Mouse (Mus musculus): ENCODE results near the gene Psmc3ip. TPM values are rescaled to one million over a fixed set of nuclear protein-coding genes. Genes with fewer than 3 reads are reported as not detected.
A peak's percentile ranks its signal among the peaks of the same experiment; 100 is the strongest.

The Psmc3ip gene
- total and polyA plus RNA-seq, 2 experiments from 2014 or later = 9.5 to 19.2 TPM

GRCm38 (mm10) chr11:101119131-101119760 is 24.0 kb upstream of the Psmc3ip start:
- Histone ChIP-seq H3K4me1 (ENCODE audit: insufficient read depth) (peaks cover 17% of the 10 kb centered on the region), H3K27me3 (ENCODE audit: insufficient read depth, low read length) (no peaks in the 10 kb centered on the region), H3K27ac (ENCODE audit: low read depth, low read length) (peak overlapping the region; percentile 94), H3K9ac (peak overlapping the region; percentile 94), H3K4me3 (ENCODE audit: low read depth, low read length) (peak overlapping the region; percentile 75), H3K4me2 (ENCODE audit: low read depth) (peak overlapping the region; percentile 87), H3K36me3 (ENCODE audit: insufficient read depth) (peaks cover 12% of the 10 kb centered on the region; the same call in 1 of the 2 replicates), H3K9me3 (ENCODE audit: low read length) (no peaks in the 10 kb centered on the region)
- peak; percentile 47 for TF ChIP-seq CTCF (IDR thresholded peaks at IDR 0.05; ENCODE audit: low read depth)
- ATAC-seq = peak; percentile 66
- under 1% methylated on average over 39 of the region's 39 CpGs for WGBS
- DNase-seq = no peak

DNA sequence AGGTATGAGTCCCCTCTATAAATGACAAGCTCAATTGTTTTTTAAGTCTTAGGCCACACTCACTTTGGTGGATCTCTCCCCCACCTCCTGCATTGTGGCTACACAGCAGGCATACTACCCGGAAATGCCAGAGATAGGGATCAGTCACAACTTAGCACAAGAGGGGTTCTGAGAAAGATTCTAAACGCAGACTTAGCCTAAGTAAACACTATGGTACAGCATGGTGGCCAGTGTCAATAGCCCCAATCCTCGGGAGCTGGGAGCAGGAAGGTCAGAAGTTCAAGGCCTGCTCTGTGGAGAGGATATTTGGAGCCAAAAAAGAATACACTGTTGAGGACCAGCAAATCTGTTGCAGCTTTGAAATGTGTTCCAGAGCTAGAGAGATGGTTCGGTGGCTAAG is 22.9 kb upstream of the Psmc3ip start:
- peak overlapping the region; percentile 94; the same call in 1 of the 2 replicates for H3K9ac ChIP-seq
- 54% methylated on average over 4 of the region's 4 CpGs for WGBS

DNA sequence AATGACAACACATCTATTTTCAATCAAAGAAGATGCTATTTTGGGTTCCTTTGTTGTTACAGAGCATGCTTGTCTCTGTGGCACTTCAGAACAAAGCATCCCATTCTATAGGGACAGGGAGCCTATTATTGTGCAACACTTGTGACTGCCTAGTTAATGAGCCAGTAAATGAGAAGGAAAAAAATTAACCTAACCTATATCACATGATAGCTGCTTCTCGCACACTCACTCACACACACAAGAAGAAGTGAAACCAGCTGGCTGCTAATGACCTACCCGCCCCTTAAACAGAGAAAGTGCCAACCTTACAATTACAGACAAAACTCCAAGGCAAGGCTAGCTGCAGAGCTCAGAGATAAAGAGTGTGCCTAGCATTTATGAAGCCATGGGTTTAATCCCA is 20.3 kb upstream of the Psmc3ip start:
- H3K27me3 ChIP-seq (ENCODE audit: insufficient read depth, low read length) = no peaks in the 10 kb centered on the region
- H3K4me3 ChIP-seq (ENCODE audit: low read depth, low read length) = no peak overlapping the region
- H3K36me3 ChIP-seq (ENCODE audit: insufficient read depth) = no peaks in the 10 kb centered on the region
- no peak overlapping the region for H3K27ac ChIP-seq (ENCODE audit: low read depth, low read length)
- ATAC-seq (no peak), DNase-seq (no peak)
- H3K9ac ChIP-seq = no peak overlapping the region
- TF ChIP-seq CTCF (IDR thresholded peaks at IDR 0.05; ENCODE audit: low read depth) = no peak
- no peaks in the 10 kb centered on the region for H3K9me3 ChIP-seq (ENCODE audit: low read length)
- no peak overlapping the region for H3K4me2 ChIP-seq (ENCODE audit: low read depth)
- 27% methylated on average over 2 of the region's 2 CpGs for WGBS
- peaks cover 10% of the 10 kb centered on the region for H3K4me1 ChIP-seq (ENCODE audit: insufficient read depth)

More for the DNA sequence above, 22.9 kb upstream of the Psmc3ip start:
- H3K27ac ChIP-seq (ENCODE audit: low read depth, low read length) = no peak overlapping the region
- H3K4me1 ChIP-seq (ENCODE audit: insufficient read depth) = peaks cover 17% of the 10 kb centered on the region
- H3K9me3 ChIP-seq (ENCODE audit: low read length) = no peaks in the 10 kb centered on the region
- DNase-seq (no peak), ATAC-seq (no peak)
- no peak for TF ChIP-seq CTCF (IDR thresholded peaks at IDR 0.05; ENCODE audit: low read depth)
- no peaks in the 10 kb centered on the region for H3K27me3 ChIP-seq (ENCODE audit: insufficient read depth, low read length)
- H3K4me2 ChIP-seq (ENCODE audit: low read depth) = peak overlapping the region; percentile 87
- H3K36me3 ChIP-seq (ENCODE audit: insufficient read depth) = peaks cover 8% of the 10 kb centered on the region; the same call in 1 of the 2 replicates
- H3K4me3 ChIP-seq (ENCODE audit: low read depth, low read length) = no peak overlapping the region

- WGBS = 88% methylated on average over 3 of the region's 3 CpGs
Measured at GRCm38 (mm10) chr11:101112186-101112585, 16.9 kb upstream of the Psmc3ip start.

GRCm38 (mm10) chr11:101111178-101111577 is 15.9 kb upstream of the Psmc3ip start:
- Histone ChIP-seq H3K27me3 (ENCODE audit: insufficient read depth, low read length) (no peaks in the 10 kb centered on the region), H3K4me1 (ENCODE audit: insufficient read depth) (no peaks in the 10 kb centered on the region), H3K4me2 (ENCODE audit: low read depth) (no peak overlapping the region), H3K27ac (ENCODE audit: low read depth, low read length) (no peak overlapping the region), H3K9me3 (ENCODE audit: low read length) (no peaks in the 10 kb centered on the region), H3K4me3 (ENCODE audit: low read depth, low read length) (no peak overlapping the region), H3K36me3 (ENCODE audit: insufficient read depth) (0 out of 2 replicates have a peak, but pooled peaks cover 3% of the 10 kb centered on the region), H3K9ac (no peak overlapping the region)
- no peak for DNase-seq
- WGBS = 92% methylated on average over 4 of the region's 4 CpGs
- ATAC-seq = no peak
- TF ChIP-seq CTCF (IDR thresholded peaks at IDR 0.05; ENCODE audit: low read depth) = no peak

More at GRCm38 (mm10) chr11:101112186-101112585, 16.9 kb upstream of the Psmc3ip start:
- DNase-seq = no peak
- H3K4me3 ChIP-seq (ENCODE audit: low read depth, low read length) = no peak overlapping the region
- H3K36me3 ChIP-seq (ENCODE audit: insufficient read depth) = 0 out of 2 replicates have a peak, but pooled peaks cover 3% of the 10 kb centered on the region
- H3K4me2 ChIP-seq (ENCODE audit: low read depth) = no peak overlapping the region
- no peak overlapping the region for H3K9ac ChIP-seq
- no peak for ATAC-seq
- no peaks in the 10 kb centered on the region for H3K27me3 ChIP-seq (ENCODE audit: insufficient read depth, low read length)
- no peaks in the 10 kb centered on the region for H3K9me3 ChIP-seq (ENCODE audit: low read length)
- no peak overlapping the region for H3K27ac ChIP-seq (ENCODE audit: low read depth, low read length)
- TF ChIP-seq CTCF (IDR thresholded peaks at IDR 0.05; ENCODE audit: low read depth) = no peak
- no peaks in the 10 kb centered on the region for H3K4me1 ChIP-seq (ENCODE audit: insufficient read depth)

DNA sequence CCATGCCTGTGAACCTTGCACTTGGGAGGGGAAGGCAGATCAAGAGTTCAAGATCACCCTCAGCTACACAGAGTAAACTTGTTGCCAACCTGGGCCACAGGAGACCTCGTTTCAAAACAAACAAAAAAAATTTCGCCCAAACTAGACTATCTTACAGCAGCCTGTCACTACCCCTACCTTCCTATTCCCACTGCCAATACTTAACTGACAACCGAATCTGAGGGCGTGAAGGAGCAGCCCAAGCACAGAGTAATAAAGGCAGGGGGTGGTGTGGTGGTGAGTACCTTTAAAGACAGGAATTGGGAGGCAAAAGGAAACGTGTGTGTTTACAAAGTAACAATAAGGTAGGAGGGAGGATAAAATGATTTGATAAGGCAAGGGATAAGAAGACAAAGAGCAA is 15.5 kb upstream of the Psmc3ip start:
- Histone ChIP-seq H3K36me3 (ENCODE audit: insufficient read depth) (0 out of 2 replicates have a peak, but pooled peaks cover 3% of the 10 kb centered on the region), H3K9ac (no peak overlapping the region; the same call in 1 of the 2 replicates), H3K4me2 (ENCODE audit: low read depth) (no peak overlapping the region), H3K4me3 (ENCODE audit: low read depth, low read length) (no peak overlapping the region), H3K4me1 (ENCODE audit: insufficient read depth) (no peaks in the 10 kb centered on the region), H3K27ac (ENCODE audit: low read depth, low read length) (no peak overlapping the region), H3K9me3 (ENCODE audit: low read length) (no peaks in the 10 kb centered on the region), H3K27me3 (ENCODE audit: insufficient read depth, low read length) (no peaks in the 10 kb centered on the region)
- ATAC-seq = no peak
- no peak for TF ChIP-seq CTCF (IDR thresholded peaks at IDR 0.05; ENCODE audit: low read depth)
- no peak for DNase-seq
- WGBS = 69% methylated on average over 5 of the region's 5 CpGs

DNA sequence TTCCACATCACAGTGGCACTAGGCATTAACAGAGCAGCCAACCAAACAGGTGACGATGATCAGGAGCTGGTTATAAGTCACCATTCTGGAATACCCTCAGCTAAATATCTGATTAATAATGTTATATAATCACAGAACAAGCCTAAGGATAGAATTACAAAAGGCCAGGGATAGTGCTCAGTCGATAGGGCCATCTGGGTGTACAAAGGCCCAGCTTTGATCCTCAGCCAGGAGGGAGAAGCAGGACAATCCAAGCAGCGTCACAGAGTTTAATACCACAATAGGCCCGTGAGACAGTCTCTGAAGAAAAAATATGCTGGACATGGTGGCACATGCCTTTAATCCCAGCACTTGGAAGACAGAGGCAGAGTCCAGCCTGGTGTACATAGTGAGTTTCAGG is 14.1 kb upstream of the Psmc3ip start:
- no peaks in the 10 kb centered on the region for H3K9me3 ChIP-seq (ENCODE audit: low read length)
- 0 out of 2 replicates have a peak, but pooled peaks cover 3% of the 10 kb centered on the region for H3K36me3 ChIP-seq (ENCODE audit: insufficient read depth)
- ATAC-seq = no peak
- no peaks in the 10 kb centered on the region for H3K27me3 ChIP-seq (ENCODE audit: insufficient read depth, low read length)
- H3K4me3 ChIP-seq (ENCODE audit: low read depth, low read length) = no peak overlapping the region
- no peak for TF ChIP-seq CTCF (IDR thresholded peaks at IDR 0.05; ENCODE audit: low read depth)
- H3K4me1 ChIP-seq (ENCODE audit: insufficient read depth) = no peaks in the 10 kb centered on the region
- WGBS = 51% methylated on average over 4 of the region's 4 CpGs
- H3K27ac ChIP-seq (ENCODE audit: low read depth, low read length) = no peak overlapping the region
- no peak for DNase-seq
- H3K9ac ChIP-seq = no peak overlapping the region
- H3K4me2 ChIP-seq (ENCODE audit: low read depth) = no peak overlapping the region
